Mouse (Mus musculus) heart, embryonic 14.5 days (tissue): ENCODE results near the gene Ryk. TPM values are rescaled to one million over a fixed set of nuclear protein-coding genes. Genes with fewer than 3 reads are reported as not detected.
A peak's percentile ranks its signal among the peaks of the same experiment; 100 is the strongest.

ENCODE experiments used
- ATAC-seq: fragments of 200-750 bp; cut with Nextera tagmentation; 2 replicates; pipeline ENCODE4 v1.8.0; 2017; ENCODE audit warnings: low read depth, moderate TSS enrichment; ENCODE audit not compliant: insufficient number of reproducible peaks, insufficient read depth, low FRiP score
- H3K27ac ChIP-seq, 2 experiments: fragments of 200-500 bp in 1 of 2; fragments of 300-500 bp in 1 of 2; sonication (generic) in 1 of 2; replicated peaks in 1 of 2; 2 replicates each; pipeline ENCODE4 v1.5.1; 2012 to 2014; ENCODE audit warnings: low read depth in 2 of 2, low read length in 2 of 2, control low read depth in 1 of 2, mild to moderate bottlenecking in 1 of 2, mixed read lengths in 1 of 2; ENCODE audit not compliant: control insufficient read depth in 1 of 2, insufficient read depth in 1 of 2
- H3K27me3 ChIP-seq: fragments of 300-500 bp; sonication (generic); 2 replicates; pipeline ENCODE4 v1.6.1; 2014; ENCODE audit warnings: mild to moderate bottlenecking, low read length, control low read depth; ENCODE audit not compliant: control insufficient read depth, insufficient read depth
- H3K36me3 ChIP-seq: fragments of 300-500 bp; sonication (generic); 2 replicates; pipeline ENCODE4 v1.6.1; 2014; ENCODE audit warnings: mild to moderate bottlenecking, control low read depth, low read length, mixed read lengths; ENCODE audit not compliant: control insufficient read depth, insufficient read depth
- H3K4me1 ChIP-seq, 2 experiments: fragments of 200-500 bp in 1 of 2; fragments of 300-500 bp in 1 of 2; sonication (generic) in 1 of 2; 2 replicates each; pipeline ENCODE4 v1.6.1; 2012 to 2014; ENCODE audit warnings: low read length in 2 of 2, control low read depth in 1 of 2, mixed read lengths in 1 of 2; ENCODE audit not compliant: control insufficient read depth in 2 of 2, insufficient read depth in 2 of 2
- H3K4me2 ChIP-seq: fragments of 300-500 bp; sonication (generic); 2 replicates; pipeline ENCODE4 v1.6.1; 2014; ENCODE audit warnings: mild to moderate bottlenecking, low read length
- H3K4me3 ChIP-seq, 2 experiments: fragments of 200-500 bp in 1 of 2; fragments of 300-500 bp in 1 of 2; sonication (generic) in 1 of 2; 2 replicates each; pipeline ENCODE4 v1.5.1; 2012 to 2014; ENCODE audit warnings: low read length in 2 of 2, mild to moderate bottlenecking in 2 of 2, control low read depth in 1 of 2, low read depth in 1 of 2, moderate library complexity in 1 of 2; ENCODE audit not compliant: control insufficient read depth in 1 of 2, insufficient read depth in 1 of 2
- H3K9ac ChIP-seq: fragments of 300-500 bp; sonication (generic); 2 replicates; pipeline ENCODE4 v1.6.1; 2014; ENCODE audit warnings: mild to moderate bottlenecking, low read length
- H3K9me3 ChIP-seq: fragments of 300-500 bp; sonication (generic); 2 replicates; pipeline ENCODE4 v1.6.1; 2016; ENCODE audit warnings: low read length, control low read depth; ENCODE audit not compliant: control insufficient read depth
- WGBS: fragments of 180-500 bp; shearing (Covaris S2); extraction: QIAGEN DNeasy Blood & Tissue Kit; methylation state at CpG from one replicate; pipeline ENCODE4 v1.1.7; 2014; 5-methylcytosine and 5-hydroxymethylcytosine counted together
- polyA plus RNA-seq: library from polyadenylated mRNA; unstranded; fragments of >200 nt; fragmentation: Nextera tagmentation; extraction: Ambion mirVana; gene quantifications from 2 replicates; pipeline ENCODE4 v1.2.1, GENCODE M21; 2014

Gene Ryk
- polyA plus RNA-seq, 1 experiment from 2014 or later, result 28.3 TPM

DNA sequence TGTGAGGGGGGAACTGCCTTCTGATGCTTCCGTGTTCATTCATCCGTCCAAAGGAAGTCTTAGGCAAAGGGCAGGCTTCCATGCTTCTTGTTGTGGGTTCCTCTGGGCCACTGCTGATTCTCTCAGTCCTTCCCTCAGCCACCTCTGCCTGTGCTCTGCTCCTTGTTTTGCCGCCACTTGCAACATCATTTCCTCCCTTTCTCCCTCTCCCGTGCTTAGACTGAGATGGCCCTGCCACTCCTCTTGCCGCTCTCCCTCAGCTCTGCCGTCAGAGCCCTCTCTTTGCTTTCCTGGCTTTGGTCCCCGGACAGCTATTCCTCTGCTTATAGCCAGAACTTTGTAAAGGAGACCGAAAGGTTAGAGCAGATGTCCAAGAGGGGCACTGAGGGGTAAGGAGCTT, 30.2 kb downstream of the Ryk start:
- no peaks in the 10 kb centered on the region for H3K27me3 ChIP-seq
- no peak overlapping the region for H3K4me2 ChIP-seq
- 72% methylated on average over 8 of the region's 8 CpGs for WGBS
- H3K4me3 ChIP-seq, result no peak overlapping the region
- no peaks in the 10 kb centered on the region for H3K9me3 ChIP-seq
- H3K9ac ChIP-seq, result peak overlapping the region; percentile 19; the same call in 1 of the 2 replicates
- peaks cover 38 to 58% of the 10 kb centered on the region in 2 experiments for H3K4me1 ChIP-seq
- ATAC-seq, result no peak
- H3K36me3 ChIP-seq, result peaks cover 28% of the 10 kb centered on the region
- H3K27ac ChIP-seq, result peak overlapping the region in 1 of 2 experiments; percentile 76; a peak in 2 of 4 replicates

DNA sequence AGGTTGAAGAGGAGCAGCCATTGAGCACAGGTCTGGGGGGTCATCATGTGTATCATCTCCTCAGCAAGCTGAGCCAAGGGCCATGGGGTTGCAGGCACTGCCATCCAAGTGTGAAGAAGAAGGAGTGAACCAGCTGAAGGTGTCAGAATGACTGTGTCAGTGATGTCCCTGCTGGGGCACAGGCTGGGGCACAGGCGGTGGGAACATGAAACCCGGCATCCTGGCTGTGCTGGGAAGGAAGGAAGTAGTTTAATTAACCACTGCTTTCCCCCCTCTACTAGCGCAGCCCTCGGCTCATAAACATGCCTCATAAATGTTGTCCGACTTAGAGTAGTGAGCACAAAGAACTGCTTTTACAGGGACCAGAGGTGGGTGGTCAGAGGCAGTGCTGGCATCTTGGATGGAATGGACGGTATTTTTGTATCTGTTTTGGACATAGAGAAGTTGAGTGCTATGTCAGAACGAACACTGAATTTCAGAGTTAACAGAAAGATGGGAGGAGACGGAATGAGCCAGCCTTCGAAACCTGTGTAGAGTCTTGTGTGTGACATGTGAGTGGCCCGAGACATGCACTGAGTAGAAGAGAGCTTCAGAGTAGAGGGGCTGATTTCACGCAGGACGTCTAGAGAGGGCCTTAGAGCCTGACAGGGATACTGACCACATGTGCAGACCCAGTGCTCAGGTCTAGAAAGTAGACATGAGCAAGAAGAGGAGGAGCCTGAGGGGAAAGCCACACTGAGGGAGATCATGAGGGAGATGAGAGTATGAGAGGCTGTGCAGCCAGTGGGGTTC, 31.4 kb downstream of the Ryk start:
- Histone ChIP-seq H3K27me3 (no peaks in the 10 kb centered on the region), H3K36me3 (peaks cover 34% of the 10 kb centered on the region), H3K4me1 (peaks cover 35 to 49% of the 10 kb centered on the region in 2 experiments), H3K27ac (no peak overlapping the region), H3K4me3 (no peak overlapping the region), H3K4me2 (no peak overlapping the region), H3K9ac (no peak overlapping the region), H3K9me3 (no peaks in the 10 kb centered on the region)
- 66% methylated on average over 12 of the region's 12 CpGs for WGBS
- ATAC-seq, result no peak

- no peak for ATAC-seq
- H3K4me2 ChIP-seq, result no peak overlapping the region
- no peaks in the 10 kb centered on the region for H3K9me3 ChIP-seq
- H3K4me1 ChIP-seq, result peaks cover 28 to 41% of the 10 kb centered on the region in 2 experiments
- no peak overlapping the region for H3K4me3 ChIP-seq
- H3K9ac ChIP-seq, result no peak overlapping the region
- H3K36me3 ChIP-seq, result peaks cover 41% of the 10 kb centered on the region
- no peaks in the 10 kb centered on the region for H3K27me3 ChIP-seq
- no peak overlapping the region for H3K27ac ChIP-seq
- 9% methylated on average over 4 of the region's 4 CpGs for WGBS
Observed at GRCm38 (mm10) chr9:102866893-102867292, 32.2 kb downstream of the Ryk start.

GRCm38 (mm10) chr9:102867516-102867915, 32.8 kb downstream of the Ryk start:
- peaks cover 47% of the 10 kb centered on the region for H3K36me3 ChIP-seq
- no peak for ATAC-seq
- no peaks in the 10 kb centered on the region for H3K9me3 ChIP-seq

GRCm38 (mm10) chr9:102868451-102868850, 33.7 kb downstream of the Ryk start:
- H3K4me1 ChIP-seq, result peaks cover 20 to 26% of the 10 kb centered on the region in 2 experiments
- H3K36me3 ChIP-seq, result peaks cover 53% of the 10 kb centered on the region
- no peak for ATAC-seq
- no peaks in the 10 kb centered on the region for H3K9me3 ChIP-seq
- H3K9ac ChIP-seq, result no peak overlapping the region
- no peaks in the 10 kb centered on the region for H3K27me3 ChIP-seq
- no peak overlapping the region for H3K27ac ChIP-seq
- no peak overlapping the region for H3K4me2 ChIP-seq
- no peak overlapping the region for H3K4me3 ChIP-seq
- WGBS, result 95% methylated on average over 7 of the region's 7 CpGs

More at GRCm38 (mm10) chr9:102867516-102867915, 32.8 kb downstream of the Ryk start:
- 87% methylated on average over 4 of the region's 4 CpGs for WGBS
- no peak overlapping the region for H3K4me3 ChIP-seq
- no peaks in the 10 kb centered on the region for H3K27me3 ChIP-seq
- H3K27ac ChIP-seq, result no peak overlapping the region
- peaks cover 24 to 35% of the 10 kb centered on the region in 2 experiments for H3K4me1 ChIP-seq
- H3K4me2 ChIP-seq, result no peak overlapping the region
- no peak overlapping the region for H3K9ac ChIP-seq

GRCm38 (mm10) chr9:102876054-102876690, 41.5 kb downstream of the Ryk start:
- Histone ChIP-seq H3K9ac (no peak overlapping the region), H3K4me3 (no peak overlapping the region), H3K27ac (no peak overlapping the region)

DNA sequence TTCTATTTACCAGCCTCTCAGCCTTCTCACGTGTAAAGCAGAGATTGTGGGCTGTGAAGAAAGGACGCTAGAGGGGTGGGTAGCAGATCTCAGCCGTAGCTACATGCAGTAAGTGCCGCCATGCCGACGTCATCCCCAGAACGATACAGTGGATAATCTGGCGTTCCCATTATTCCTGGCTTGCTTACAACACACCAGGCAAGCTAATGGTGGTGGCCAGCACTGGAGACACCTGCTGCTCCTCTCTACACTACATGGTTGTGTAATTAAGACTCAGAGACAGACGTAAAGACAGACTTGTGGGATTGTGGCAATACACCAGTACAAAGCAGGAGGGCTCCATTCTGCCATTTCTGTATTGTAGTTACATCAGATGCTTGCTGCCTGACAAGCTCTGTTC, 43.2 kb downstream of the Ryk start:
- Histone ChIP-seq H3K4me3 (no peak overlapping the region), H3K27me3 (no peaks in the 10 kb centered on the region), H3K27ac (no peak overlapping the region), H3K4me1 (peaks cover 2 to 4% of the 10 kb centered on the region in 2 experiments; a peak in 1 of 4 replicates), H3K9me3 (no peaks in the 10 kb centered on the region), H3K36me3 (peaks cover 65% of the 10 kb centered on the region), H3K9ac (no peak overlapping the region), H3K4me2 (no peak overlapping the region)
- WGBS, result 79% methylated on average over 9 of the region's 9 CpGs
- ATAC-seq, result no peak

More at GRCm38 (mm10) chr9:102876054-102876690, 41.5 kb downstream of the Ryk start:
- WGBS, result 79% methylated on average over 7 of the region's 7 CpGs
- H3K27me3 ChIP-seq, result no peaks in the 10 kb centered on the region
- no peaks in the 10 kb centered on the region for H3K9me3 ChIP-seq
- H3K4me1 ChIP-seq, result peaks cover under 1 to 4% of the 10 kb centered on the region in 2 experiments; a peak in 1 of 4 replicates
- no peak overlapping the region for H3K4me2 ChIP-seq
- no peak for ATAC-seq
- H3K36me3 ChIP-seq, result peaks cover 82% of the 10 kb centered on the region
